Mouse (Mus musculus) bone marrow, adult 2 months (tissue): ENCODE results near the gene Tubg1.

Source experiments
- CTCF ChIP-seq: fragments of 200-500 bp; IDR thresholded peaks from 2 replicates; pipeline ENCODE4 v1.5.1; 2011; ENCODE audit warnings: low read length, control low read depth; ENCODE audit not compliant: control insufficient read depth, insufficient read depth
- POLR2A ChIP-seq: fragments of 200-500 bp; IDR thresholded peaks from 2 replicates; pipeline ENCODE4 v1.6.1; 2011; ENCODE audit warnings: low read depth, mild to moderate bottlenecking, control low read depth, low read length, borderline replicate concordance; ENCODE audit not compliant: control insufficient read depth

GRCm38 (mm10) chr11:101149178-101150105 is 29.7 kb downstream of the Tubg1 start:
- TF ChIP-seq CTCF (no peak), POLR2A (no peak)
